Mouse (Mus musculus): ENCODE measurements around the gene Nol3. TPM values are rescaled to one million over a fixed set of nuclear protein-coding genes. Genes with fewer than 3 reads are reported as not detected.

Nol3 gene
- total RNA-seq, 2 experiments from 2014 or later = not detected

- ATAC-seq (replicated peaks; ENCODE audit: poor library complexity, severe bottlenecking) = peak; percentile 49
Measured at GRCm38 (mm10) chr8:105305211-105306145, 29.5 kb downstream of the Nol3 start, which contains the start of gene Elmo3. TSS of gene Elmo3 (plus strand) at chr8:105305601.

- ATAC-seq (replicated peaks; ENCODE audit: poor library complexity, severe bottlenecking) = 0 out of 2 replicates have a peak, but pooled peaks have one; percentile 16
Measured at GRCm38 (mm10) chr8:105306146-105306691, 30.3 kb downstream of the Nol3 start.

- ATAC-seq (replicated peaks; ENCODE audit: poor library complexity, severe bottlenecking) = no peak
Measured at GRCm38 (mm10) chr8:105307670-105308069, 31.7 kb downstream of the Nol3 start.

- ATAC-seq (replicated peaks; ENCODE audit: poor library complexity, severe bottlenecking) = no peak
Measured at GRCm38 (mm10) chr8:105308428-105308827, 32.5 kb downstream of the Nol3 start.

GRCm38 (mm10) chr8:105309142-105309847 is 33.4 kb downstream of the Nol3 start:
- no peak for ATAC-seq (replicated peaks; ENCODE audit: poor library complexity, severe bottlenecking)

GRCm38 (mm10) chr8:105310118-105310517 is 34.2 kb downstream of the Nol3 start:
- no peak for ATAC-seq (replicated peaks; ENCODE audit: poor library complexity, severe bottlenecking)

- ATAC-seq (replicated peaks; ENCODE audit: poor library complexity, severe bottlenecking) = no peak
Measured at GRCm38 (mm10) chr8:105311718-105312117, 35.8 kb downstream of the Nol3 start.

GRCm38 (mm10) chr8:105312891-105313481 is 37.0 kb downstream of the Nol3 start:
- ATAC-seq (replicated peaks; ENCODE audit: poor library complexity, severe bottlenecking) = no peak

- no peak for ATAC-seq (replicated peaks; ENCODE audit: poor library complexity, severe bottlenecking)
Measured at GRCm38 (mm10) chr8:105313622-105314402, 37.9 kb downstream of the Nol3 start.

- no peak for ATAC-seq (replicated peaks; ENCODE audit: poor library complexity, severe bottlenecking)
Measured at GRCm38 (mm10) chr8:105315073-105315769, 39.3 kb downstream of the Nol3 start.

- ATAC-seq (replicated peaks; ENCODE audit: poor library complexity, severe bottlenecking) = no peak
Measured at GRCm38 (mm10) chr8:105317941-105318340, 42.0 kb downstream of the Nol3 start.

- no peak for ATAC-seq (replicated peaks; ENCODE audit: poor library complexity, severe bottlenecking)
Measured at GRCm38 (mm10) chr8:105318662-105319190, 42.8 kb downstream of the Nol3 start.

- ATAC-seq (replicated peaks; ENCODE audit: poor library complexity, severe bottlenecking) = no peak
Measured at GRCm38 (mm10) chr8:105323183-105323582, 47.2 kb downstream of the Nol3 start.

GRCm38 (mm10) chr8:105325641-105326093 is 49.7 kb downstream of the Nol3 start:
- ATAC-seq (replicated peaks; ENCODE audit: poor library complexity, severe bottlenecking) = no peak

- ATAC-seq (replicated peaks; ENCODE audit: poor library complexity, severe bottlenecking) = peak; percentile 94
Measured at GRCm38 (mm10) chr8:105326141-105326672, 50.3 kb downstream of the Nol3 start, which contains the start of the genes Lrrc29 and Tmem208. TSS of gene Lrrc29 (minus strand) at chr8:105326278. TSS of gene Tmem208 (plus strand) at chr8:105326354.

GRCm38 (mm10) chr8:105326968-105327367 is 51.0 kb downstream of the Nol3 start:
- ATAC-seq (replicated peaks; ENCODE audit: poor library complexity, severe bottlenecking) = no peak

GRCm38 (mm10) chr8:105330325-105330724 is 54.4 kb downstream of the Nol3 start:
- ATAC-seq (replicated peaks; ENCODE audit: poor library complexity, severe bottlenecking) = no peak

- no peak for ATAC-seq (replicated peaks; ENCODE audit: poor library complexity, severe bottlenecking)
Measured at GRCm38 (mm10) chr8:105331469-105331868, 55.5 kb downstream of the Nol3 start.

Data from granulocyte monocyte progenitor cell, adult 5-6 weeks (primary cell).